Mouse (Mus musculus) urinary bladder, adult 18-20 months (tissue): ENCODE results near the gene Tmem229a.

Source experiments
- DNase-seq, 2 experiments: peaks; one replicate each; pipeline ENCODE4 v3.0.0; 2022; ENCODE audit warnings: low spot score in 2 of 2, mixed read lengths in 2 of 2

Tmem229a gene

DNA sequence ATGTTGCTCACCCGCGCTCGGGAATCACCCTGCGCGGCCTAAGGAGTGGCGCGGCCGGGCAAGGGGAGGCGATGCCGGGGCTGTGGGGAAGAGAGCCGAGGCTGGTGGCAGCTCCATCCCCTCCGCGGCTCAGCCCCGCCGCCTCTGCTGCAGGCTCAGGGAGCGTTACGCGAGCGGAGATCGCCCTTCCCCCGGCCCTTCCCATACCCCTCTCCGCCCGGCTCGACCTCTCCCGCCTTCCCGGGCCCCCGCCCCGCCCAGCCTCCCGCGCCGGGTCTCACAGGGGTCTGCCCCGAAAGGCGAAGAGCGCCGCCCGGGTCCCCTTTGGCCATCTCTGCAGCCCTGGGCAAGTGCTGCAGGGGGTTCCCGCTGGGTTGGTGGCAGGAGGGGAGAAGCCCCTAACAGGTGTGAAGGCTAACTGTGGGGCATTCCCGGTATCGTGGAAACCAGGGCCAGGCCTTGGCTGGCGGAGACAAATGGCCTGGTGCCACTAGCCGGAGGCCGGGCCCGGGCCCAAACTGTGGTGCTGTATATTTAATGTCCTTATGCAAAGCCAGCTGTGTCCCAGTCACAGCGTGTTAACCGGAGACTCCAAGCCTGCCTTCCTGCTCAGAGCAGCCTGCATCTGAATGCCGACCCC lies at the start of gene Tmem229a:
Tmem229a (minus strand) TSS at position 352 of the 640 bp plus-strand sequence.
- peak; percentile 11 to 49 for DNase-seq

DNA sequence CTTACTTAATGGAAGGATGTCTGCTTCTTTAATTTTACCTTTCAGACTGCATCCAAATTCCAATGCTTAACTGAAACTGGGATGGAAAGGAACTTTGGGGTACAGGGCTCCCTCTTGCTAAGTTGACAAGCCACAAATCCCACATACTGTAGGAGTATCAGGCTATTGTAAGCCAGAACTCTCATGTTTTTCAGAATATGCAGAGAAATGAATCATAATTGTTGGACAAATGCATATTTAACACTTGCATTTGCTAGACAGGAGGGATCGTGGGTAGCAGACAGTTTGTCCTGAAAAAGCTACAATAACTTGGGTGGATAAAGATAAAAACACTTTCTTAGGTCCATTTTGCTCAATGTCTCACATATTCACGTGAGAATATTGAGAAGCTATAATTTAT lies 37.7 kb upstream of the Tmem229a start:
- DNase-seq = no peak

DNA sequence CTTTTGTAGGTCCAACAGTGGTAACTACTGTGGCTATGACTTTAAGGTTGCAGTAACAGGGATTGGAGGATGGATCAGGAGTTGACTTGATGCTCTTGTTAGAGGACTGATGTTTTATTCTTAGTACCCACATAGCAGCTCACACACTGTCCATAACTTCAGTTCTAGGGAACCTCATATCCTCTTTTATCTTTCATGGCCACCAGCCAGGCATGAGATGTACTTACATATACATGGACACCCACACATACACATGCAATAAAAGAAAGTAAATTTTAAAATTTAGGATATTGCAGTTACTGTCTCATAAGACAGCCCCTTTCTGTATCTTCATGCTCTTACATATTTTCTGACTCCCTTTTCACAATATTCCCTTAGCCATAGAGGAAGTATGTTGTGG lies 33.7 kb upstream of the Tmem229a start:
- no peak for DNase-seq

DNA sequence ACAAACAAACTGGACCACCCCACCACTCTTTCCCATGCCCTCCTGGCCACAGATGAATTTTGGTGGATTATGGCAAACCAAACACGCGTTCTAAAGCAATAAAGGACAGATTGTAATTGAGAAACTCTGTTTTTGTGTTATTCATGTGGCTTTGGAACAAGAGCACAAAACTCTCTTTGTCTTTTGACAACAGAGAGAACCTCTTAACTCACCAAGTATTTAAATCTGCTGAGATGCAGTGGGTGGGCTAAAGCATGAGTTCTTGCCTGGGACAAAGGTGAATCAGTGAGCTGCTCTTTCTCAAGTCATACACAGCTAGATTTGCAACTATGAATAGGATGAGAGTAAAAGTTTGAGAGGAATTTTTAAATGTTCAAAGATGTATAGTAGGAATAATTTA lies 20.1 kb upstream of the Tmem229a start:
- no peak for DNase-seq

DNA sequence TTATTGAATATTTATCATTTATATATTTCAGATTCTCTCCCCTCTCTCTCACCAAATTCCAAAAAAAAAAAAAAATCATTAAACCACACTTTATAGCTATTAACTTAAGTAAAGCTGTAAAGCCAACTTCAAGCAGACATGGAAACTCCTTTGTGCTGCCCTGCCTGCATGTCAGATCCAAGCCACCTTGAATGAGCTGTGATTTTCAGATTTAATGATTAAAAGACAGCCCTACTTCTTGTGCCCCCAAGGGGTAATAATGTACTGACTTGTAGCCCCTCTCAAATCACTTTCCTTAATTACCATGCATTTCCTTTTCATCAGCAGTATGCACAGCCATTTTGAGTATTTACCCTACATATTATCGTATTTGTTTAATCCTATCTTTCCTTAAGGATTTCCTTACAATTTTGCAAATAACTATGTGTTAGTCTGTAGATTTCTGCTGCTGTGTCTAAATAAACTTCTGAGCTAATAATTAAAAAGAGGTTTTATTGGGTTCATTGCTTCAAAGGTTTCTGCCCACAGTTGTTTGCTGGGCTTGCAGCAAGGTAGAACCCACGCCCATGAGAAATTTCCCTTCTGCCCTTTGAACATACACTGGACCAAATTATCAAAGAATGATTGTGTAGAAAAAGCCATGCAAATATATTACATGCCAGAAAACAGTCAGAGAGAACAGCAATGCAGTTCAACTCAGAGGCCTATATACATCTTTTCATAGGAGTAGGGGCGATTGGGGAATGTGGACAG lies 12.6 kb upstream of the Tmem229a start:
- no peak for DNase-seq

GRCm38 (mm10) chr6:24967726-24968125 lies 11.6 kb upstream of the Tmem229a start:
- DNase-seq = no peak

GRCm38 (mm10) chr6:24966010-24966682 lies 10.0 kb upstream of the Tmem229a start:
- DNase-seq = no peak

DNA sequence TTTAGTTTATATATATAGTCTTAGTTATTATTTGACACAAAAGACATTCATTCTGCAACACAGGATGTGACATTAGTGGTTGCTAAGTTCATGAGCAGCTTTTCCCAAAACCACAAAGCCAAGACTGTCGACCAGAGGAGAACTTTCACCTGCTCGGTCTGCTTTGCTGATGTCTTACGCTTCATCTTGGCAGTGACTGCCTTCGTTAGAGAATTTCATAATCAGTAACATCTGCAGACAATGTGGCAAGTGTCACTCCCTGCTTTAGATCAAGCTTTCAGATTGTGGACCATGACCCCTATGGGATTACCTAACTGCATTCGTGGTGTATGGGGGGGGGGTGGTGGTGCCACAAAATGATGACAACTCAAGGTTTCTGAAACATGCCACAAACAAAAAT lies 7.7 kb upstream of the Tmem229a start:
- no peak for DNase-seq

DNA sequence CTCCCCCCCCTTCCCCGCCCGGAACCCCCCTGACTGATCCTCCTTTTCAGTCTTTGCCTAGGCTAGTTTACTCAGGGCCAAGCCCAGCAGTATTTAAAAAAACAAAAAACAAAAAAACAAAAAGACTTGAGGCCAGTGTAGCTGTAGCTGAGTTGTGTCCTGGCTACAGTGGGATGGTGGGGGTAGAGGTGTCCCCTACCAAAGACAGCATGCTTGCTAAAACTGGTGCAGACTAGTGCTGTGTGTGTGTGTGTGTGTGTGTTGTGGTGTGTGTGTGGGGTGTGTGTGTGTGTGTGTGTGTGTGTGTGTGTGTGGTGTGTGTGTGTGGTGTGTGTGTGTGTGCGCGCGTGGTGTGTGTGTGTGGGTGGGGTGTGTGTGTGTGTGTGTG lies 483 bp upstream of the Tmem229a start:
- DNase-seq = no peak

DNA sequence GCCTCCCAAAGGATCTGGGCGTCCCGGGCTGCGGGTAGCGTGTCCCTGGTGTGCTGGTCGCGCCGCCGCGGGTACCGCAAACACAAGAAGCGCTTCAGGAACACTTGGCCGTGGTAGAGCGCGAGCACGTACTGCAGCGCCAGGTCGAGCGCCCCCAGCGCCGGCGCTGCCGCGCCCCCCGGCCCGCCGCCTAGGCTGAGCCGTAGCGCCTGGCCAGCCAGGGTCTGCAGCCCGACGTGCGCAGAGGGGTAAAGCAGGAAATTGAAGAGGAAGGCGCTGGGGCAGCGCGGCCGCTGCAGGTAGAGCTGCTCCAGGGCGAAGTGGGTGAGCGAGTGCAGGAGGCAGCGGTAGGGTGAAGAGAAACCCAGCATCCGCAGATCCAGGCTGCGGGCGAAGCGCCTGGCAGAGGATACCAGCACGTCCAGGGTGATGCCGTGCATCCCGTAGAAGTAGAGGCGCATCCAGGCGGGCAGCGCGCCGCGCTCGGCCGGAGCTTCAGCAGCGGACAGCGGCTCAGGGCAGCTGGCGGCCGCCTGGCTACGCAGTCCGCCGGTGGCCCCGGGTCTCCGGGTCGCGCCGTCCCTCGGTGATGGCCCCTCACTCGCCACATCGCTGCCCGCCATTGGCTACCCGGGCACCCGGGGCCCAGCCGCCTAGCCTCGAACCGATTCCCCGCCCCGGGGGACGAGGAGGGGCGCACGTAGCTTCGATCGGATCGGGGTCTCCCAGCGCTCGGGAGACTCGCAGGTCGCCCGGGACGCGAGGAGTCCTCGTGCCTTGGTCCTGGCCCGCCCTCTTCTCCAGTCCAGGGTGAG lies 759 bp downstream of the Tmem229a start:
- DNase-seq = peak; percentile 13 to 53

GRCm38 (mm10) chr6:24954126-24954525 lies 2.0 kb downstream of the Tmem229a start:
- DNase-seq = no peak

DNA sequence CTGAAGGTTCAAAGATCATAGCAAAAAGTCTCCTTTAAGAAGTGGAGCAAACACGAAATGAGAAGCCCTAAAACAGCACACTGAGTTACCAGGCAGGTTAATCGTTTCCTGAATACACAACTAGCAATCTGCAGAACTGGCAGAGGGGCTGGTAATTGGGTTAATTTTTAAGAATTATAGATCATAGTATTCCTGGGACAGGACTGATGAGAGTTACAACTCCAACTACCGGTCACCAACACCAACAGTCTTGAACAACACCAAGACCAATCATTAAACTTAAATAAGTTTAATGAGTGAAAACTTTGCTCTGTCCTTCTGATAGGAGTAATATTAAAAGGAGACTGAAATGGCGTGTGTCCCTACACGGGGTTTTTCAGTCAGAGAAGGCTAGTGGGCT lies 3.8 kb downstream of the Tmem229a start:
- no peak for DNase-seq

- DNase-seq = no peak
Measured at GRCm38 (mm10) chr6:24950669-24951068, 5.4 kb downstream of the Tmem229a start.

DNA sequence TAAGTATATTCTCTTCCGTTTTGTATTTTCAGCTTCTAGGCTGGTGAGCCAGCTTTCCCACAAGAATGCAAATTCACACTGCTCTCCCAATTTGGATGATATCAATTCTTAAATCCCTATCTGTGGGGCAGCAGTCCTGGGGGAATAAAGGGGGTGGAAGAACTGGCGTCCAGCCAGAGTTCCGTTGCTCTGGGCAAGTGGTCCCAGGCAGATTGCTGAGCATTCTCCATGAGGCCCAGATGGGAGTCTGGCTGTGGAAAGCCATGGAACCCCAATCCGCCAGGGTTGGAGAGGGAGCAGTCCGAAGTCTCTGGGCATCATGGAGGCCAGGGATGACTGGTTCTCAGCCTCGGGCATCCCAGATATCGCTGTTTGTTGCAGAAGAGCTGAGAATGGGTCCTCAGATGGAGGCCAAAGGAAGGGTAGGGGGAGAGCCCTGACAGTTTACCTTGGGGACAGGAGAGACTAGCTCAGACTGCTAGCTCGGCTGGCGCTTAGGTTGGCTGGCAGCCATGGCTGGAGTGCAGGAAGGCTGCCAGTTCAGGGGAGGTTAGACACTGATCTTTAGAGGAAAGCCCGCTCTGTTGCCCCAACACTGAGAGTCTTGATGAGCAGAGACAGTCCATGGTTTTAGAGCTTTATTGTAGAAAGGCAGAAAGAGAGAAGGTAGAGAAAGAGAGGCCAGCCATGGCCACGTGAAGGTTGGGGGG lies 30.9 kb downstream of the Tmem229a start:
- DNase-seq = no peak

DNA sequence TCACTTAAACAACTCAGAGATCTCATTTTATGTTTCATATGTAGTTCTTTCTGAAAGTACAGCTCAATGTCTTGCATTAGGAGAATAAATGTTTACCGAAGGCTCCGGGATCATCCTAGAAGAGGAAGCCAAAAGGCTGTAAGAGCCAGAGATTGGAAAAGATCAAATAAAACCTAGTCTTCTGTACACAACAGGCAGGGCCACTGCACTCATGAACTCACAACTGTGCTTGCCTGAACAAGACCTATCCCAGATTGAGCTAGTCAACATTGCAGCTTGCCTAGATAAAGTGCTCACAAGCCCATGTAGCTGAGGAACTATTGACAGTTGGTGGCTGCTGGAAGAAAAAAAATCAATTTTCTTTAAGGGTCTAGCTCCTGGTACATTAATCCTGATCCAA lies 42.5 kb downstream of the Tmem229a start:
- peak in 1 of 2 experiments; percentile 27 for DNase-seq

DNA sequence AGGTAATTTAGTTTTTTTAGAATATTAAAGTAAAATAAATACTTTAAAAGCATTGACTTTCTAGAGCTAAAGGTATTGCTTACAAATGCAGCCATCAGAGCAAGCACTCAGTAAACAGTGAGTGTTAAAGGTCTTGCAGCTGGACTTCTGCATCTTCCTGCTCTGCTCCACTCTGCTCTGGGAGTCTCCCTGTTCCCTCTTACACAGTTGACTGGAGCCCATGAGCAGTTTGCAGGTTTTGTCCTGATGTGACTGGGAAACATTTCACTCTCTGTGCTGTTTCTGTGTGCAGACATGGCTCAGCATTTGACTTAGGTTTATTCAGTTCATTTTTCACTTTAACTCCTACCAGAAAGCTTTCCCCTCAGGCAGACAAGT lies 45.4 kb downstream of the Tmem229a start:
- no peak for DNase-seq

- DNase-seq = no peak
Measured at GRCm38 (mm10) chr6:24910016-24910727, 45.9 kb downstream of the Tmem229a start.

DNA sequence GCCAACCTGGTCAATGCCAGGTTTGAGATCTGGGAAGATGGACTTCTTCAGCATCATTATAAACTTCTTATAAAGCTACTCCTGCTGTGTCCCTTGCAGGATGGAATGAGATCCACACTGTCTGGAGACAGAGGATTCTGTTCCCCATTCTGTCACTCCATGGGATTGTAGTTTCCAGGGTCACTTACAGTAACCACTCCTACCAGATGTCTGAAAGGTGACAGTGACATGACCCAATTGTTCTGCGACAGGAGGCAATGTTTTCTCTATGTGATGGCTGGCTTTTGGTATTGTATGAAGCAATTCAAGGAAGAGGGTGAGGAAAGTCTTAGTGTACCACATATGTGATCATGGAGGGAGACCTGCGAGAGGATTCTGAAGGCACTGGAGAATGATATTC lies 48.3 kb downstream of the Tmem229a start:
- DNase-seq = no peak

- no peak for DNase-seq
Measured at GRCm38 (mm10) chr6:24905101-24905500, 51.0 kb downstream of the Tmem229a start.
